Mouse (Mus musculus): ENCODE data around the gene Slc39a13. TPM values are rescaled to one million over a fixed set of nuclear protein-coding genes. Genes with fewer than 3 reads are reported as not detected.

Slc39a13 gene
- polyA plus RNA-seq, 1 experiment from 2014 or later: 50.6 TPM

DNA sequence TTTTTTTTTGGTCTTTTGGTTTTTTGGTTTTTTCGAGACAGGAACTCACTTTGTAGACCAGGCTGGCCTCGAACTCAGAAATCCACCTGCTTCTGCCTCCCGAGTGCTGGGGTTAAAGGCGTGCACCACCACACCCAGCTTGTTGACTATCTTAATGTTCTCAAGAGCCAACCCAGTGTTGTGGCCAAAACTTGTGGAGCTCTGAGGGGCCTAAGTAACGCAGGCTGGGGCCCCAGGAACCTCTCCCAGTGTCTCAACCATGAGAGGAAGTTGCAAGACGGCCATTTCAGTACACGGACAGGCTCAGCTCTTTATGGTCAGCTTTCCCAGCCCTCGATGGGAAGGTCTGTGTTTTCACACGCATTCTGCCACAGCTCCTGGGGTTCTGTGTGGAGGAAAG lies 18.8 kb upstream of the Slc39a13 start:
- no peaks in the 10 kb centered on the region for H3K4me1 ChIP-seq (ENCODE audit: control insufficient read depth in 2 of 2, insufficient read depth in 2 of 2, low read length in 2 of 2)
- H3K36me3 ChIP-seq (ENCODE audit: control insufficient read depth, insufficient read depth, low read length): no peaks in the 10 kb centered on the region
- WGBS: 78% methylated on average over 9 of the region's 9 CpGs
- no peak overlapping the region for H3K4me2 ChIP-seq (ENCODE audit: low read length)
- no peak overlapping the region for H3K4me3 ChIP-seq (ENCODE audit: control insufficient read depth in 1 of 2, insufficient read depth in 1 of 2, low read depth in 1 of 2, low read length in 2 of 2)
- no peak overlapping the region for H3K27ac ChIP-seq (replicated peaks in 1 of 2; ENCODE audit: control insufficient read depth in 1 of 2, insufficient read depth in 1 of 2, low read depth in 2 of 2, low read length in 2 of 2)
- no peak overlapping the region for H3K9ac ChIP-seq (ENCODE audit: low read length)
- no peak for ATAC-seq (ENCODE audit: insufficient number of reproducible peaks, insufficient read depth, low FRiP score, low read depth)
- H3K27me3 ChIP-seq (ENCODE audit: control insufficient read depth, insufficient read depth, low read length): no peaks in the 10 kb centered on the region
- no peaks in the 10 kb centered on the region for H3K9me3 ChIP-seq (ENCODE audit: control insufficient read depth, low read length)

- H3K4me3 ChIP-seq (ENCODE audit: control insufficient read depth in 1 of 2, insufficient read depth in 1 of 2, low read depth in 1 of 2, low read length in 2 of 2): no peak overlapping the region
- H3K4me1 ChIP-seq (ENCODE audit: control insufficient read depth in 2 of 2, insufficient read depth in 2 of 2, low read length in 2 of 2): peaks cover 2 to 3% of the 10 kb centered on the region in 2 experiments; a peak in 1 of 4 replicates
- WGBS: 79% methylated on average over 9 of the region's 9 CpGs
- no peaks in the 10 kb centered on the region for H3K27me3 ChIP-seq (ENCODE audit: control insufficient read depth, insufficient read depth, low read length)
- no peak overlapping the region for H3K4me2 ChIP-seq (ENCODE audit: low read length)
- H3K9me3 ChIP-seq (ENCODE audit: control insufficient read depth, low read length): no peaks in the 10 kb centered on the region
- no peak for ATAC-seq (ENCODE audit: insufficient number of reproducible peaks, insufficient read depth, low FRiP score, low read depth)
- no peak overlapping the region for H3K27ac ChIP-seq (replicated peaks in 1 of 2; ENCODE audit: control insufficient read depth in 1 of 2, insufficient read depth in 1 of 2, low read depth in 2 of 2, low read length in 2 of 2)
- no peaks in the 10 kb centered on the region for H3K36me3 ChIP-seq (ENCODE audit: control insufficient read depth, insufficient read depth, low read length)
- H3K9ac ChIP-seq (ENCODE audit: low read length): no peak overlapping the region
These were observed 17.2 kb upstream of the Slc39a13 start for GRCm38 (mm10) chr2:91087453-91087852.

- H3K9me3 ChIP-seq (ENCODE audit: control insufficient read depth, low read length): no peaks in the 10 kb centered on the region
- WGBS: 78% methylated on average over 9 of the region's 9 CpGs
- no peak overlapping the region for H3K4me3 ChIP-seq (ENCODE audit: control insufficient read depth in 1 of 2, insufficient read depth in 1 of 2, low read depth in 1 of 2, low read length in 2 of 2)
- no peak overlapping the region for H3K27ac ChIP-seq (replicated peaks in 1 of 2; ENCODE audit: control insufficient read depth in 1 of 2, insufficient read depth in 1 of 2, low read depth in 2 of 2, low read length in 2 of 2)
- H3K4me1 ChIP-seq (ENCODE audit: control insufficient read depth in 2 of 2, insufficient read depth in 2 of 2, low read length in 2 of 2): peaks cover 2 to 3% of the 10 kb centered on the region in 2 experiments; a peak in 1 of 4 replicates
- ATAC-seq (ENCODE audit: insufficient number of reproducible peaks, insufficient read depth, low FRiP score, low read depth): no peak
- H3K36me3 ChIP-seq (ENCODE audit: control insufficient read depth, insufficient read depth, low read length): no peaks in the 10 kb centered on the region
- H3K4me2 ChIP-seq (ENCODE audit: low read length): no peak overlapping the region
- H3K27me3 ChIP-seq (ENCODE audit: control insufficient read depth, insufficient read depth, low read length): no peaks in the 10 kb centered on the region
- H3K9ac ChIP-seq (ENCODE audit: low read length): no peak overlapping the region
These were observed 16.4 kb upstream of the Slc39a13 start for GRCm38 (mm10) chr2:91086392-91087237.

- Histone ChIP-seq H3K9me3 (ENCODE audit: control insufficient read depth, low read length) (no peaks in the 10 kb centered on the region), H3K4me2 (ENCODE audit: low read length) (no peak overlapping the region), H3K4me1 (ENCODE audit: control insufficient read depth in 2 of 2, insufficient read depth in 2 of 2, low read length in 2 of 2) (peaks cover 2 to 3% of the 10 kb centered on the region in 2 experiments; a peak in 1 of 4 replicates), H3K9ac (ENCODE audit: low read length) (no peak overlapping the region), H3K4me3 (ENCODE audit: control insufficient read depth in 1 of 2, insufficient read depth in 1 of 2, low read depth in 1 of 2, low read length in 2 of 2) (no peak overlapping the region), H3K27me3 (ENCODE audit: control insufficient read depth, insufficient read depth, low read length) (no peaks in the 10 kb centered on the region), H3K27ac (replicated peaks in 1 of 2; ENCODE audit: control insufficient read depth in 1 of 2, insufficient read depth in 1 of 2, low read depth in 2 of 2, low read length in 2 of 2) (no peak overlapping the region), H3K36me3 (ENCODE audit: control insufficient read depth, insufficient read depth, low read length) (no peaks in the 10 kb centered on the region)
- no peak for ATAC-seq (ENCODE audit: insufficient number of reproducible peaks, insufficient read depth, low FRiP score, low read depth)
- 83% methylated on average over 14 of the region's 14 CpGs for WGBS
These were observed 15.5 kb upstream of the Slc39a13 start for GRCm38 (mm10) chr2:91085494-91086391.

DNA sequence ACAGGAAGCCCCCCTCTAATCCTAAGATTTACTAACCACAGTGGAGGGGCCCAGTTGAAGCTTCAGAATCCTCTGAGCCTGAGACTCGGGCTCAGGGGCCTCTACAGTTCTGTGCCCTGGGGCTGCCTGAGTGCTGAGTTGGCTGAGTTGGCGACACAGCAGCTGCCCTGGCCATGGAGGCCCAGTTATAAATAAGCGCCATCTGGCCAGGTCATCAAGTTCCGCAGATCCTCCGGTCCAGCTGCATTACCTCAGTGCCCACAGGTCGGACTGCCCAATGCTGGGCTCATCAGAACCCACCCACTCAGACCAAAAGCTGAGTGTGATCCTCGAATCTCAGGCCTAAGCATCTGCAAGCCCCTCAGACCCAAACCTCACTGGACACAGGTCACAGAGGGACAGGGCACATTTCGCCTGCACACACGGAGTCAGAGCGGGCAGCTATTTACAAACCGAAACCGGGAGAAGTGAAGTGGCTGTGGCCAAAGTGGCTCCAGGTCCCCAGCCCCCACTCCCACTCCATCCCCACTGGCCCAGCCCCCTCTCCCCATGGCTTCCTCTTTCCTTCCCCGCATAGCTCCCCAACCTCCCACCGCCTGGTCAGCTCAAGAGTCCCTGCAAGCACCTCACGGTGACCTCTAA lies 14.1 kb upstream of the Slc39a13 start:
- no peak for ATAC-seq (ENCODE audit: insufficient number of reproducible peaks, insufficient read depth, low FRiP score, low read depth)
- H3K9ac ChIP-seq (ENCODE audit: low read length): no peak overlapping the region
- H3K4me2 ChIP-seq (ENCODE audit: low read length): no peak overlapping the region
- 78% methylated on average over 15 of the region's 15 CpGs for WGBS
- H3K27ac ChIP-seq (replicated peaks in 1 of 2; ENCODE audit: control insufficient read depth in 1 of 2, insufficient read depth in 1 of 2, low read depth in 2 of 2, low read length in 2 of 2): no peak overlapping the region
- no peaks in the 10 kb centered on the region for H3K36me3 ChIP-seq (ENCODE audit: control insufficient read depth, insufficient read depth, low read length)
- no peaks in the 10 kb centered on the region for H3K9me3 ChIP-seq (ENCODE audit: control insufficient read depth, low read length)
- H3K4me3 ChIP-seq (ENCODE audit: control insufficient read depth in 1 of 2, insufficient read depth in 1 of 2, low read depth in 1 of 2, low read length in 2 of 2): no peak overlapping the region
- peaks cover 2 to 3% of the 10 kb centered on the region in 2 experiments; a peak in 1 of 4 replicates for H3K4me1 ChIP-seq (ENCODE audit: control insufficient read depth in 2 of 2, insufficient read depth in 2 of 2, low read length in 2 of 2)
- no peaks in the 10 kb centered on the region for H3K27me3 ChIP-seq (ENCODE audit: control insufficient read depth, insufficient read depth, low read length)

GRCm38 (mm10) chr2:91083366-91083940 lies 13.2 kb upstream of the Slc39a13 start:
- H3K4me3 ChIP-seq (ENCODE audit: control insufficient read depth in 1 of 2, insufficient read depth in 1 of 2, low read depth in 1 of 2, low read length in 2 of 2): no peak overlapping the region
- 60% methylated on average over 1 of the region's 1 CpGs for WGBS
- H3K4me1 ChIP-seq (ENCODE audit: control insufficient read depth in 2 of 2, insufficient read depth in 2 of 2, low read length in 2 of 2): peaks cover 4 to 8% of the 10 kb centered on the region in 2 experiments; a peak in 1 of 4 replicates
- no peaks in the 10 kb centered on the region for H3K36me3 ChIP-seq (ENCODE audit: control insufficient read depth, insufficient read depth, low read length)
- H3K9ac ChIP-seq (ENCODE audit: low read length): no peak overlapping the region; the same call in 1 of the 2 replicates
- no peak for ATAC-seq (ENCODE audit: insufficient number of reproducible peaks, insufficient read depth, low FRiP score, low read depth)
- no peaks in the 10 kb centered on the region for H3K27me3 ChIP-seq (ENCODE audit: control insufficient read depth, insufficient read depth, low read length)
- H3K4me2 ChIP-seq (ENCODE audit: low read length): no peak overlapping the region
- peak overlapping the region; percentile 28 to 49; a peak in 3 of 4 replicates for H3K27ac ChIP-seq (replicated peaks in 1 of 2; ENCODE audit: control insufficient read depth in 1 of 2, insufficient read depth in 1 of 2, low read depth in 2 of 2, low read length in 2 of 2)
- H3K9me3 ChIP-seq (ENCODE audit: control insufficient read depth, low read length): no peaks in the 10 kb centered on the region

GRCm38 (mm10) chr2:91082844-91083243 lies 12.6 kb upstream of the Slc39a13 start:
- Histone ChIP-seq H3K9me3 (ENCODE audit: control insufficient read depth, low read length) (no peaks in the 10 kb centered on the region), H3K9ac (ENCODE audit: low read length) (no peak overlapping the region; the same call in 1 of the 2 replicates), H3K4me1 (ENCODE audit: control insufficient read depth in 2 of 2, insufficient read depth in 2 of 2, low read length in 2 of 2) (peaks cover 4 to 8% of the 10 kb centered on the region in 2 experiments; a peak in 1 of 4 replicates), H3K27ac (replicated peaks in 1 of 2; ENCODE audit: control insufficient read depth in 1 of 2, insufficient read depth in 1 of 2, low read depth in 2 of 2, low read length in 2 of 2) (peak overlapping the region; percentile 28 to 49; a peak in 3 of 4 replicates), H3K36me3 (ENCODE audit: control insufficient read depth, insufficient read depth, low read length) (no peaks in the 10 kb centered on the region), H3K27me3 (ENCODE audit: control insufficient read depth, insufficient read depth, low read length) (no peaks in the 10 kb centered on the region), H3K4me2 (ENCODE audit: low read length) (no peak overlapping the region), H3K4me3 (ENCODE audit: control insufficient read depth in 1 of 2, insufficient read depth in 1 of 2, low read depth in 1 of 2, low read length in 2 of 2) (no peak overlapping the region)
- peak; percentile 34; the same call in 1 of the 2 replicates for ATAC-seq (ENCODE audit: insufficient number of reproducible peaks, insufficient read depth, low FRiP score, low read depth)
- 55% methylated on average over 11 of the region's 11 CpGs for WGBS

Data from heart, embryonic 14.5 days (tissue).